Mouse (Mus musculus): ENCODE data around the gene Cd163l1.

DNA sequence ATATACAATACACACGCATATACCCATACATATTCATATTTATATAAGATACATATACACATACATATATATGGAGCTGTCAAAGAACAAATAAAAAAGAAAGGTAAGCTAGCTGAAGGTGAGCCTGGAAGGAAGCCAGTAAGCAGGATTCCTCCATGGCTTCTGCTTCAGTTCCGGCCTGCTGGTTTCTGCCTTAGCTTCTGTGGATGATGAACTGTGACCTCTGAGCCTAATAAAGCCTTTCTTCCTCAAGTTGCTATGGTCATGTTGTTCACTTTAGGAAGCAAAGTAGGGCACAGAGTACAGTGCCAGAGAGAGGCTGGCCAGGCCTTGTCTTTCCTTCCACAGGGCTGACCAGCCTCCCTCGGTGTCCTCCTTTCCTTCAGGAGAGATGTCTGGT, 47.2 kb upstream of the Cd163l1 start:
- TF ChIP-seq CTCF (IDR thresholded peaks at IDR 0.05; ENCODE audit: extremely low read depth, insufficient read depth, insufficient read length, insufficient replicate concordance) (no peak), POLR2A (IDR thresholded peaks at IDR 0.05; ENCODE audit: low read depth, low read length) (no peak)

Data from spleen, adult 2 months (tissue).